Mouse (Mus musculus): ENCODE measurements at regions not wholly inside any gene's neighbourhood (a gene's known extent, or its start where the extent isn't known, plus 50 kb on each side); places are given as distances from the start of the nearest gene placed in this dataset.
A peak's percentile ranks its signal among the peaks of the same experiment; 100 is the strongest.

GRCm38 (mm10) chr6:98746976-98747375 lies 404.4 kb upstream of the Gm765 start:
- WGBS: 74% methylated on average over 8 of the region's 8 CpGs
- 0 out of 2 replicates have a peak, but pooled peaks cover 13% of the 10 kb centered on the region for H3K27me3 ChIP-seq
- no peak overlapping the region for H3K4me2 ChIP-seq
- H3K4me1 ChIP-seq: no peaks in the 10 kb centered on the region
- no peaks in the 10 kb centered on the region for H3K36me3 ChIP-seq (ENCODE audit: poor library complexity, severe bottlenecking)
- no peak overlapping the region for H3K4me3 ChIP-seq
- no peaks in the 10 kb centered on the region for H3K9me3 ChIP-seq (replicated peaks)
- H3K27ac ChIP-seq: no peak overlapping the region
- H3K9ac ChIP-seq: no peak overlapping the region
- ATAC-seq: no peak

GRCm38 (mm10) chr6:98740447-98740846 lies 397.9 kb upstream of the Gm765 start:
- ATAC-seq: no peak
- H3K36me3 ChIP-seq (ENCODE audit: poor library complexity, severe bottlenecking): no peaks in the 10 kb centered on the region
- no peak overlapping the region for H3K9ac ChIP-seq
- H3K4me1 ChIP-seq: no peaks in the 10 kb centered on the region
- no peaks in the 10 kb centered on the region for H3K27me3 ChIP-seq
- 92% methylated on average over 2 of the region's 2 CpGs for WGBS
- no peaks in the 10 kb centered on the region for H3K9me3 ChIP-seq (replicated peaks)
- no peak overlapping the region for H3K4me2 ChIP-seq
- no peak overlapping the region for H3K4me3 ChIP-seq
- no peak overlapping the region for H3K27ac ChIP-seq

- no peaks in the 10 kb centered on the region for H3K4me1 ChIP-seq
- H3K36me3 ChIP-seq (ENCODE audit: poor library complexity, severe bottlenecking): no peaks in the 10 kb centered on the region
- H3K9ac ChIP-seq: no peak overlapping the region
- H3K9me3 ChIP-seq (replicated peaks): no peaks in the 10 kb centered on the region
- no peak for ATAC-seq
- no peak overlapping the region for H3K4me3 ChIP-seq
- no peak overlapping the region for H3K4me2 ChIP-seq
- no peaks in the 10 kb centered on the region for H3K27me3 ChIP-seq
- H3K27ac ChIP-seq: no peak overlapping the region
Measured at GRCm38 (mm10) chr6:98731010-98731530, 388.5 kb upstream of the Gm765 start.

GRCm38 (mm10) chr6:98726605-98727144 lies 384.1 kb upstream of the Gm765 start:
- Histone ChIP-seq H3K9me3 (replicated peaks) (no peaks in the 10 kb centered on the region), H3K9ac (no peak overlapping the region), H3K4me3 (no peak overlapping the region), H3K4me2 (no peak overlapping the region), H3K27ac (no peak overlapping the region), H3K27me3 (no peaks in the 10 kb centered on the region), H3K4me1 (no peaks in the 10 kb centered on the region), H3K36me3 (ENCODE audit: poor library complexity, severe bottlenecking) (no peaks in the 10 kb centered on the region)
- 86% methylated on average over 5 of the region's 5 CpGs for WGBS
- ATAC-seq: no peak

GRCm38 (mm10) chr6:98704887-98705622 lies 362.5 kb upstream of the Gm765 start:
- Histone ChIP-seq H3K9me3 (replicated peaks) (no peaks in the 10 kb centered on the region), H3K4me3 (no peak overlapping the region), H3K36me3 (ENCODE audit: poor library complexity, severe bottlenecking) (no peaks in the 10 kb centered on the region), H3K27me3 (no peaks in the 10 kb centered on the region), H3K4me1 (no peaks in the 10 kb centered on the region), H3K27ac (no peak overlapping the region), H3K9ac (no peak overlapping the region), H3K4me2 (no peak overlapping the region)
- 84% methylated on average over 14 of the region's 14 CpGs for WGBS
- ATAC-seq: no peak

- WGBS: 61% methylated on average over 7 of the region's 7 CpGs
- ATAC-seq: no peak
- Histone ChIP-seq H3K4me3 (no peak overlapping the region), H3K9me3 (replicated peaks) (no peaks in the 10 kb centered on the region), H3K9ac (no peak overlapping the region), H3K27ac (no peak overlapping the region), H3K4me2 (no peak overlapping the region), H3K27me3 (no peaks in the 10 kb centered on the region), H3K4me1 (no peaks in the 10 kb centered on the region), H3K36me3 (ENCODE audit: poor library complexity, severe bottlenecking) (no peaks in the 10 kb centered on the region)
Measured at GRCm38 (mm10) chr6:98697571-98697970, 355.0 kb upstream of the Gm765 start.

- ATAC-seq: no peak
- 88% methylated on average over 8 of the region's 8 CpGs for WGBS
- H3K27me3 ChIP-seq: no peaks in the 10 kb centered on the region
- no peak overlapping the region for H3K4me2 ChIP-seq
- H3K4me1 ChIP-seq: 0 out of 2 replicates have a peak, but pooled peaks cover 4% of the 10 kb centered on the region
- H3K9me3 ChIP-seq (replicated peaks): no peaks in the 10 kb centered on the region
- H3K9ac ChIP-seq: no peak overlapping the region
- H3K27ac ChIP-seq: no peak overlapping the region
- H3K4me3 ChIP-seq: no peak overlapping the region
- H3K36me3 ChIP-seq (ENCODE audit: poor library complexity, severe bottlenecking): no peaks in the 10 kb centered on the region
Measured at GRCm38 (mm10) chr6:98693411-98693810, 350.9 kb upstream of the Gm765 start.

GRCm38 (mm10) chr6:98690133-98690532 lies 347.6 kb upstream of the Gm765 start:
- no peaks in the 10 kb centered on the region for H3K9me3 ChIP-seq (replicated peaks)
- no peaks in the 10 kb centered on the region for H3K27me3 ChIP-seq
- 0 out of 2 replicates have a peak, but pooled peaks cover 4% of the 10 kb centered on the region for H3K4me1 ChIP-seq
- H3K27ac ChIP-seq: no peak overlapping the region
- ATAC-seq: no peak
- 78% methylated on average over 9 of the region's 9 CpGs for WGBS
- H3K36me3 ChIP-seq (ENCODE audit: poor library complexity, severe bottlenecking): no peaks in the 10 kb centered on the region
- H3K4me3 ChIP-seq: no peak overlapping the region
- no peak overlapping the region for H3K9ac ChIP-seq
- no peak overlapping the region for H3K4me2 ChIP-seq

- 67% methylated on average over 3 of the region's 3 CpGs for WGBS
- no peaks in the 10 kb centered on the region for H3K9me3 ChIP-seq (replicated peaks)
- peak; percentile 59; the same call in 1 of the 2 replicates for ATAC-seq
- H3K4me3 ChIP-seq: no peak overlapping the region
- no peak overlapping the region for H3K27ac ChIP-seq
- 0 out of 2 replicates have a peak, but pooled peaks cover 4% of the 10 kb centered on the region for H3K4me1 ChIP-seq
- no peaks in the 10 kb centered on the region for H3K27me3 ChIP-seq
- no peaks in the 10 kb centered on the region for H3K36me3 ChIP-seq (ENCODE audit: poor library complexity, severe bottlenecking)
- no peak overlapping the region for H3K4me2 ChIP-seq
- H3K9ac ChIP-seq: no peak overlapping the region
Measured at GRCm38 (mm10) chr6:98689395-98689794, 346.8 kb upstream of the Gm765 start.

- H3K9ac ChIP-seq: no peak overlapping the region
- 99% methylated on average over 2 of the region's 2 CpGs for WGBS
- ATAC-seq: no peak
Measured at GRCm38 (mm10) chr6:98688624-98689023, 346.1 kb upstream of the Gm765 start.

GRCm38 (mm10) chr6:98666388-98666989 lies 323.9 kb upstream of the Gm765 start:
- no peaks in the 10 kb centered on the region for H3K9me3 ChIP-seq (replicated peaks)
- H3K4me1 ChIP-seq: 0 out of 2 replicates have a peak, but pooled peaks cover 4% of the 10 kb centered on the region
- 0 out of 2 replicates have a peak, but pooled peaks cover 3% of the 10 kb centered on the region for H3K27me3 ChIP-seq
- no peak for ATAC-seq
- 11% methylated on average over 11 of the region's 11 CpGs for WGBS
- no peaks in the 10 kb centered on the region for H3K36me3 ChIP-seq (ENCODE audit: poor library complexity, severe bottlenecking)
- H3K4me2 ChIP-seq: peak overlapping the region; percentile 30
- H3K9ac ChIP-seq: no peak overlapping the region
- H3K27ac ChIP-seq: no peak overlapping the region
- H3K4me3 ChIP-seq: no peak overlapping the region

More at GRCm38 (mm10) chr6:98688624-98689023, 346.1 kb upstream of the Gm765 start:
- Histone ChIP-seq H3K27ac (no peak overlapping the region), H3K4me3 (no peak overlapping the region), H3K9me3 (replicated peaks) (no peaks in the 10 kb centered on the region), H3K27me3 (no peaks in the 10 kb centered on the region), H3K4me2 (no peak overlapping the region), H3K4me1 (0 out of 2 replicates have a peak, but pooled peaks cover 4% of the 10 kb centered on the region), H3K36me3 (ENCODE audit: poor library complexity, severe bottlenecking) (no peaks in the 10 kb centered on the region)

- Histone ChIP-seq H3K36me3 (ENCODE audit: poor library complexity, severe bottlenecking) (no peaks in the 10 kb centered on the region), H3K4me1 (no peaks in the 10 kb centered on the region)
Measured at GRCm38 (mm10) chr6:98651827-98652226, 309.3 kb upstream of the Gm765 start.

More at GRCm38 (mm10) chr6:98651827-98652226, 309.3 kb upstream of the Gm765 start:
- H3K4me3 ChIP-seq: no peak overlapping the region
- no peaks in the 10 kb centered on the region for H3K9me3 ChIP-seq (replicated peaks)
- no peak overlapping the region for H3K9ac ChIP-seq
- H3K4me2 ChIP-seq: no peak overlapping the region
- H3K27ac ChIP-seq: no peak overlapping the region
- no peaks in the 10 kb centered on the region for H3K27me3 ChIP-seq
- ATAC-seq: no peak
- WGBS: 92% methylated on average over 3 of the region's 3 CpGs

Measured in forebrain, embryonic 13.5 days (tissue).